ENCODE assay signal across 8 mouse cellular contexts in the genomic region with DNA sequence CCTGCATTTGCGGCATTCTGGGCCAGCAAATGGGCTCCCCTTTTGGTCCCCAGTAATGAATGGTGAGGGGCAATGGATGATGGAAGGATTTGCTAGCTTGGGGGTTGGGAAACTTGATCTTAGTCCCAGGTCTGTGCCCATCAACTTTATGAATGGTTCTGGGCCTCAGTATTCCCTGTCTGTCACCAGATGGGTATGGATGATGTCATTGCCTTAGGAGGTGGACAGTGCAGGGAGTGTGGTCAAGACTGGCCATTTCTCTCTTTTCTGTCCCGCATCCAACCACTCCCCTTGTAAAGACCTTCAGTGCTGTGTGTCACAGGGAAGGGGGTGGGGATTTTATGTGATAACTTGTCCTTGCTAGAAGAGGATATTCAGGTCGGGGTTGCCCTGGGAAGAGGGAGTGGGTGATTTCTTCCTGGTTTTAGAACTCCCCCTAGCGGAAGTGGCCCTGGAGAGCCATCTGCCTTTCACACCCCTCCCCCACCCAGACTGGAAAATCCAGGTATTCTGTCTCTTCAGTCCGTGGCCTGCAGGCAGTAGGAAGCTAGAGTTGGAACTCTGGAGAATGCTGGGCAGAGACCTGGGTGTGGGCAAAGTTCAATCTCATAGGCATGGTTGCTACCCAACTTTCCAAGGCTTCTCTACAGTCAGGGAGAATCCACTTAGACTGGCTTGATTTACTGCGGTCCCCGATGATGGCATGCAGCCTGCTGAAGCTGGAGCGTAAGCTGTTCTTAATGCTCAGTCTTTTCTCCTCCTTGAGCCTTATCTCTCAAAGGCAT. TPM values are rescaled to one million over a fixed set of nuclear protein-coding genes. Genes with fewer than 3 reads are reported as not detected.
DNase-seq lines count a peak whose midpoint lies in the region; ATAC-seq and TF ChIP-seq lines count a peak whose summit lies in the region.

No protein-coding gene starts in this region.

- H3K9ac ChIP-seq in heart, embryonic 13.5 days: peak overlapping the region; percentile 97

- peak overlapping the region; percentile 9; the same call in 1 of the 2 replicates for H3K4me3 ChIP-seq in testis, adult 2 months (ENCODE audit: control insufficient read depth, low read depth, low read length)
- H3K4me3 ChIP-seq in heart, embryonic 13.5 days: peak overlapping the region; percentile 97
- peak overlapping the region; percentile 98 for H3K4me3 ChIP-seq in macrophage (ENCODE audit: inconsistent target)

- TF ChIP-seq POLR2A in testis, adult 2 months (IDR thresholded peaks at IDR 0.05; ENCODE audit: control insufficient read depth, low read depth, low read length): no peak

- peaks cover 50% of the 10 kb centered on the region for H3K4me1 ChIP-seq in testis, adult 2 months (ENCODE audit: control insufficient read depth, insufficient read depth, low read length)
- peaks cover 72% of the 10 kb centered on the region for H3K4me1 ChIP-seq in heart, embryonic 13.5 days

- H3K27me3 ChIP-seq in testis, adult 2 months (ENCODE audit: control insufficient read depth, insufficient read depth, low read length): 0 out of 2 replicates have a peak, but pooled peaks cover 3% of the 10 kb centered on the region
- H3K27me3 ChIP-seq in heart, embryonic 13.5 days (replicated peaks): no peaks in the 10 kb centered on the region

- no peak for DNase-seq in testis, postnatal 14 days (ENCODE audit: low spot score)
- peak; percentile 78 for DNase-seq in cerebellum, adult 9-10 months
- DNase-seq in kidney, postnatal 25 days: peak; percentile 84 to 86
- DNase-seq in urinary bladder, adult 18-20 months (ENCODE audit: low spot score in 2 of 2): no peak
- no peak for DNase-seq in spleen, postnatal 14 days (ENCODE audit: low spot score in 2 of 2)

- H3K36me3 ChIP-seq in testis, adult 2 months (ENCODE audit: control insufficient read depth, insufficient read depth, low read length): no peaks in the 10 kb centered on the region
- H3K36me3 ChIP-seq in heart, embryonic 13.5 days: no peaks in the 10 kb centered on the region
- peaks cover 8% of the 10 kb centered on the region; the same call in 1 of the 2 replicates for H3K36me3 ChIP-seq in macrophage (ENCODE audit: inconsistent target)

- 20% methylated on average over 8 of the region's 8 CpGs for WGBS in heart, embryonic 13.5 days
- 71% methylated on average over 8 of the region's 8 CpGs for WGBS in macrophage (ENCODE audit: missing documents)

- H3K4me2 ChIP-seq in heart, embryonic 13.5 days: peak overlapping the region; percentile 82

- no peak overlapping the region for H3K27ac ChIP-seq in testis, adult 2 months (ENCODE audit: control insufficient read depth, insufficient read depth, low read depth, low read length)
- H3K27ac ChIP-seq in heart, embryonic 13.5 days (replicated peaks): peak overlapping the region; percentile 98
- H3K27ac ChIP-seq in macrophage: peak overlapping the region; percentile 98

- ATAC-seq in heart, embryonic 13.5 days (ENCODE audit: extremely low read depth, insufficient number of reproducible peaks, low FRiP score, low TSS enrichment): no peak

- no peaks in the 10 kb centered on the region for H3K9me3 ChIP-seq in heart, embryonic 13.5 days

- TF ChIP-seq CTCF in testis, adult 2 months (IDR thresholded peaks at IDR 0.05; ENCODE audit: control insufficient read depth, insufficient read depth, insufficient replicate concordance, low read depth, low read length): 0 out of 2 replicates have a peak, but pooled peaks have one; percentile 5

- peaks cover 68% of the 10 kb centered on the region for H3K79me2 ChIP-seq in macrophage (ENCODE audit: inconsistent target)

RNA-seq across cellular contexts. Expression of gene Lasp1, which starts 2.8 kb away (rescaled TPM):
- polyA plus RNA-seq in testis, adult 2 months (2012; rRNA removed): 21.4 and 23.1 TPM in 2 replicates
- polyA plus RNA-seq in heart, embryonic 13.5 days (2015; fragmentation: Nextera tagmentation; extraction: Ambion mirVana): 45.1 and 46.0 TPM in 2 replicates
- total RNA-seq in macrophage (2018; cell fraction: chromatin; rRNA removed): 100 to 1,000 TPM in 24 of 26 experiments, 10 to 100 TPM in 2; 72.2 to 414 (median 208) TPM
- total RNA-seq in macrophage (2018; cell fraction: cytosol; rRNA removed): 100 to 1,000 TPM; 171 to 234 (median 210) TPM
- 100 to 1,000 TPM in 25 of 26 experiments, 10 to 100 TPM in 1; 82.4 to 238 (median 191) TPM for total RNA-seq in macrophage (2018; cell fraction: nucleus; rRNA removed)
- polyA plus RNA-seq in macrophage (2018): 151 to 499 TPM (median 254 TPM) in 3 replicates

RNA-seq across cellular contexts. Expression of gene Rpl23, which starts 19.4 kb away (rescaled TPM):
- 120 and 126 TPM in 2 replicates for polyA plus RNA-seq in testis, adult 2 months (2012; rRNA removed)
- polyA plus RNA-seq in heart, embryonic 13.5 days (2015; fragmentation: Nextera tagmentation; extraction: Ambion mirVana): 376 and 393 TPM in 2 replicates
- 100 to 1,000 TPM; 108 to 477 (median 140) TPM for total RNA-seq in macrophage (2018; cell fraction: chromatin; rRNA removed)
- 1,000 to 10,000 TPM in 6 of 26 experiments, 100 to 1,000 TPM in 20; 449 to 1,138 (median 724) TPM for total RNA-seq in macrophage (2018; cell fraction: cytosol; rRNA removed)
- 100 to 1,000 TPM; 131 to 371 (median 177) TPM for total RNA-seq in macrophage (2018; cell fraction: nucleus; rRNA removed)
- 992 to 1,238 TPM (median 1,231 TPM) in 3 replicates for polyA plus RNA-seq in macrophage (2018)

RNA-seq across cellular contexts. Expression of gene 1700001P01Rik, which starts 25.9 kb away (rescaled TPM):
- 174 and 181 TPM in 2 replicates for polyA plus RNA-seq in testis, adult 2 months (2012; rRNA removed)
- polyA plus RNA-seq in heart, embryonic 13.5 days (2015; fragmentation: Nextera tagmentation; extraction: Ambion mirVana): not detected in 2 replicates
- 1 to 10 TPM in 8 of 26 experiments, not detected in 18; 1.5 to 2.2 (median 2.0) TPM for total RNA-seq in macrophage (2018; cell fraction: chromatin; rRNA removed)
- total RNA-seq in macrophage (2018; cell fraction: cytosol; rRNA removed): not detected
- 1 to 10 TPM in 3 of 26 experiments, not detected in 23; 1.2 to 1.8 (median 1.4) TPM for total RNA-seq in macrophage (2018; cell fraction: nucleus; rRNA removed)
- polyA plus RNA-seq in macrophage (2018): not detected in 3 replicates

RNA-seq across cellular contexts. Expression of gene Cwc25, which starts 35.2 kb away (rescaled TPM):
- 5.6 and 6.3 TPM in 2 replicates for polyA plus RNA-seq in testis, adult 2 months (2012; rRNA removed)
- polyA plus RNA-seq in heart, embryonic 13.5 days (2015; fragmentation: Nextera tagmentation; extraction: Ambion mirVana): 10.2 and 10.5 TPM in 2 replicates
- 10 to 100 TPM; 37.3 to 76.4 (median 49.9) TPM for total RNA-seq in macrophage (2018; cell fraction: chromatin; rRNA removed)
- 10 to 100 TPM; 18.8 to 25.0 (median 21.2) TPM for total RNA-seq in macrophage (2018; cell fraction: cytosol; rRNA removed)
- 10 to 100 TPM; 24.8 to 40.9 (median 32.6) TPM for total RNA-seq in macrophage (2018; cell fraction: nucleus; rRNA removed)
- polyA plus RNA-seq in macrophage (2018): 16.4 to 22.4 TPM (median 16.9 TPM) in 3 replicates

RNA-seq across cellular contexts. Expression of gene B230217C12Rik, which starts 39.0 kb away (rescaled TPM):
- polyA plus RNA-seq in testis, adult 2 months (2012; rRNA removed): 2.7 and 3.5 TPM in 2 replicates
- polyA plus RNA-seq in heart, embryonic 13.5 days (2015; fragmentation: Nextera tagmentation; extraction: Ambion mirVana): 5.1 and 5.5 TPM in 2 replicates
- total RNA-seq in macrophage (2018; cell fraction: chromatin; rRNA removed): 1 to 10 TPM in 5 of 26 experiments, under 1 TPM in 9, not detected in 12; 0.37 to 2.5 (median 0.74) TPM
- total RNA-seq in macrophage (2018; cell fraction: cytosol; rRNA removed): 1 to 10 TPM in 7 of 26 experiments, under 1 TPM in 19; 0.44 to 1.3 (median 0.86) TPM
- total RNA-seq in macrophage (2018; cell fraction: nucleus; rRNA removed): 1 to 10 TPM in 6 of 26 experiments, under 1 TPM in 13, not detected in 7; 0.23 to 3.6 (median 0.78) TPM
- 0.68 to 1.1 TPM (median 0.72 TPM) in 3 replicates for polyA plus RNA-seq in macrophage (2018)

Comparison
In these comparisons a context has a peak if more than half of its experiments do, and no peak if none do; other contexts are left out.
1. H3K4me3 ChIP-seq: peak in every context shown above with its lines; median percentile 98 in macrophage; 97 in heart, embryonic 13.5 days; 9 in testis, adult 2 months.
2. DNase-seq: peak in cerebellum, adult 9-10 months (single experiment) and kidney, postnatal 25 days (2 of 2); none in testis, postnatal 14 days (single experiment), urinary bladder, adult 18-20 months (0 of 2) and spleen, postnatal 14 days (0 of 2).
3. RNA of gene 1700001P01Rik, which starts 25.9 kb away (polyA plus RNA-seq): 174 to 181 TPM in testis, adult 2 months; not detected in heart, embryonic 13.5 days and not detected in macrophage; every median in the first group is over 100 times any median in the second.